Mouse (Mus musculus): ENCODE data around the gene Ghr.

The Ghr gene

DNA sequence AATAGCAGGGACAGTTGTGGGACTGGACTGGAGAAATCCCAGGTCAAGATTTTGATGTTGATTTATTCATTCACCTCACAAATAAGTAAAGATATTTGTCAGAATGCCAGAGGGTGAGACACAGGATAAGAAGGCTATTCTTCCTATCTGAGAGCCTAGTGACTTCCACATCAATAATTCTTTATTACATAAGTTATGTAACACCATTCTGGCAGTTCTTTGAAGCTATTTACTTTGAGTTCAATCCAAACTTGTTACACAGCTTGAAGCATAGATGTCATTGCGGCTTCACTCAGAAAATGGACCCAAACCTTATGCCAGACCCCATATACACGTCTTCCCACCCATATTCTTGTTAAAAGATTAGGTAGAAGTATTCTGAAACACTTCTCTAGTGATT is 133.7 kb downstream of the Ghr start:
- DNase-seq (ENCODE audit: low read depth, low spot score), result no peak

DNA sequence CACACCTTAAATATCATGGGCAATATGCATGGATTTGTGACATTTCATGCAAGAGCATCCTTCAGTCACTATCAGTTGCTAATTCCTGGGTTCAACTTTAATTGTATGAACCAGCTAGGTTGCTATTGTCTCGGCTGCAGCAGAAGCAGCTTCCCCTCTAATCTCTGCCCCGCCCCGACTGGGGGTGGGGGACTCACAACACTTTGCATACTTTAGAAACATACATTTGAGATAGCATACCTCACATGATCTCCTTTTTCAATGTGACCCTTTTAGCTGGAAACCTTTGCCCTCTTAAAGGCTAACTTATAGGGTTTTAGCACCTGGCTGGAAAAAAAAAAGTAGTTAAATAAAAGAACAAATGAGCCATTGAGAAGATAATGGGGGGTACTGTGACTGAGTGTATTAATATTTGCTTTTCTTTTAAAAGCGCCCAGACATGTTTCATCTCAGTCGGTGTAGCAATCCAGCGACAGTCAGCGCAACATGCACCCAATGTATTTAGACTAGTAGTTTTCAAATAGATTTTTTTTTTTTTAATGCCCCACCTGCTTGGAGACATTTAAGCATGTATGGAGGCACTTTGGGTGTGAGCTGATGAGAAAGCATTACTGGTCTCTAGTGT is 137.9 kb downstream of the Ghr start:
- no peak for DNase-seq (ENCODE audit: low read depth, low spot score)

DNA sequence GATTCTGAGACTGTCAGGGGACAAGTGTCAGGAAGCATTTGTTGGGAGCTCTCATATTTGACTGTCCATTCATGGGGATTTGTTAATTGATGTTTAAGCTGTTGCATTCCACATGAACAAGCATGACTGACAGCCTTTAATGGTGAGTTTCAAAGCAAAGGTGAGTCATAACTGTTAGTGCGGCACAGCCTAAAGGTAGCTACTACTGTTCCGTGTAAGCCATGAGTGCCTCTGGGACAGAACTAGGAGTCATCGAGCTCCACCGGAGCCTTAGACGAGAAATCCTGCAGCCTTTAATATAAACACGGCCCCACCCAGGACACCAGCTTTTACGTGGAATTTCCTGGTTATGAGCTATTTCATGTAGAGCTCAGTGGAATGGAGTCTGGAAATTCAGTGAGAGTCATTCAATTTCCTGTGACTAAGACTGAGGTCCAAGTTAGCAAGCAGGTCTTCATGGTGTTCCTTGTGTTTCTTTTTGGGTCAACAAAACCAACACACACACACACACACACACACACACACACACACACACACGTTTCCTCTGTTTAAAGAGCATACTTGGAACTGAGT is 138.8 kb downstream of the Ghr start:
- no peak for DNase-seq (ENCODE audit: low read depth, low spot score)

DNA sequence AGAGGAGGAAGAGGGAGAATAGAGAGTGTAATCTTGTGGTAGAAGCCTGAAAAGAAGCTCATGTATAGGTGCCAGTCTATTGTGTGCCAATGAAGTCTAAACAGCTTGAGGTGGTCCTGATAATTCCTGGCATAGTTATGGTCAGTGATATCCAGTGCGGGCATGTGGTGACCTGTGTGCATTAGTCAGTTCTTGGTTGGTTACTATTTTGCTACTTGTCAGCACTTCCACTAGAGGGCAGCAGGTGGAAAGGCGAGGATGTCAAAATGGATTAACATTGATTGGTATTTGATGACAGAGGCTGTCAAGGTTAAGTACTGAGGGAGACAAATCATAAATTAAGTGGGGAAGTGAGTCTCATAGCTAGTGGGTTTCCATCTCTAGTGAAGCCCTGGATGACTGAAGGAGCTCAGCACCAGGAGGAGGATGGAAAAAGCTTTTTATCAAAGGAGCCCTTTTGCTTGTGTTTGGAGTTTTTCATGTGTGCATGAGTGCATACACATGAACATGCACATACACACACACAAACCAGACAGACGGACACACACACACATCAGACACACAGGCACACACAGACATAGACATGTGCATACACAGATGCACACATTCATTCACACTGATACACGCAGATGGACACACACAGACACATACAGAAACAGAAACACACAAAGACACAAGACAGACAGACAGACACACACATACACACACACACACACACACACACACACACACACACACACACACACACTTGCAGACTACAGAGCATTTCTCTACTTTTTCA is 141.6 kb downstream of the Ghr start:
- no peak for DNase-seq (ENCODE audit: low read depth, low spot score)

DNA sequence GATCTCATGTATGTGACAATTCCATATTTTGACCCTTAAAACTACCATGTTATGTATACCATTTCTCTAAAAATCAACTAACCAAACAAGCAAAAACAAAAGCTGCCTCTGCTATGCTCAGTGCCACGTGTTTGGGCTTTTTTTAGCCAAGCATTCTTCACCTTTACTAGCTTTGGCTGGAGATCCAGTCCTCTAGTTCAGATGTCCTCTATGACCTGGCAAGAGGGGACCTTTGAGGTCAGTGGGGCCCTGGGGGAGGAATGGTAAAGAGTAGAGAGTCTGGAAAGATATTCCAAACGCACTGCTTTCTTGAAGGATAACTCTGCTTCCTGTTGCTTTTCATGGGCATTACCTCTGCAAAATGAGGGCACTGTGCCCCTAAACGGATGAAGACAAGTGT is 145.9 kb downstream of the Ghr start:
- DNase-seq (ENCODE audit: low read depth, low spot score), result no peak

DNA sequence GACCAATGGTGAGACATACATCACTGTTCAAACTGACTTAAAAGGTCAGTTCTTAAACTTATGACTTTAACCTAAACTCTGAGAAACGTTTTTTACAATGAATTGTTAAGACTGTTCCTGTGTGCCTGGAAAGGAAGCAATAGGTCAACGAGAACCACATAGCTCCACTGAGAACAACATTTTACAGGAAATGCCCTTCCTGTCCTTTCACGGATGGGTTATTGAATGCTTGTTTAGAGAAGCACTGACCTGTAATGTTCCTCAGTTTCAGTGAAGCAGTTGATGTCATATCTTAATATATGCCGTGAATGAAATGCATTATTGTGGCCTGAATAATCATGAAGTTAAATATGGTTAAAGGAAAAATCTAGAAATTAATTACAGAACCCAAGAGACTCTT is 147.7 kb downstream of the Ghr start:
- DNase-seq (ENCODE audit: low read depth, low spot score), result no peak

DNA sequence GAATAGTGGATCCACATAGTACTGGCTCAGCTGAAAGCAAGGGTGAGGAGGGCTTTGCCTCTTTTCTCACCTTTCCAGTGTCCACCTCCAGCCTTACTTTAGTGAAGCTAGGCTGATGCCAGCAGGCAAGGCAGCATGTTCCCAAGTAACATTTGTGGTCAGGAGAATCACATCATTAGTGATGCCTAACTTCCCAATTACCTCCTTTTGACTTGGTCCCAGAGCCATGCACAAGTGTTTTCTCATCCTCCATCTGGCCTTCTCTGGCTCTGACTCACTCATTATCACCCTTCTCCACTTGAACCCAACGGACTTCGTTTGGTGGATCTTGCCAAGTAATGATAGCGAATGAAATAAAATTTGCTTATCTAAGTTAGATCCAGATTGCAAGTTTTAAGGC is 148.8 kb downstream of the Ghr start:
- no peak for DNase-seq (ENCODE audit: low read depth, low spot score)

DNA sequence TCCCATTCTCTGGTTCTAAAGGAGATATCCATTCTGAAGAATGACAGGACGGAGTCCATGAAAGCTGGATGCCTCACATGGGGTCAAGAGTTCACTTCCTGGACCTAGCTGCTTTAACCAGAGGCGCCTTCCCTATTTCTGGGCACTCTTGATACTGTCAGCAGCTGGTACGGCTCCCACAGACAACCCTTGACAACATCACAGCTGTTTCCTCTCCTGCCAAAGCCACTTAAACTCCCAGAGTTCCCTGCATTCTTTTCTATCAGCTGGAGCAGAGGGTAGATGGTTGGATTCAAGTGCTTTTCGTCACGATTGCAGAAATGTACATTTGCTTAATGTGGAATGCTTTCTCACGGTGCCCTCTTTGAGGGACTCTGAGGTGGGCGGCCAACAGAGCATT is 150.0 kb downstream of the Ghr start:
- DNase-seq (ENCODE audit: low read depth, low spot score), result no peak

DNA sequence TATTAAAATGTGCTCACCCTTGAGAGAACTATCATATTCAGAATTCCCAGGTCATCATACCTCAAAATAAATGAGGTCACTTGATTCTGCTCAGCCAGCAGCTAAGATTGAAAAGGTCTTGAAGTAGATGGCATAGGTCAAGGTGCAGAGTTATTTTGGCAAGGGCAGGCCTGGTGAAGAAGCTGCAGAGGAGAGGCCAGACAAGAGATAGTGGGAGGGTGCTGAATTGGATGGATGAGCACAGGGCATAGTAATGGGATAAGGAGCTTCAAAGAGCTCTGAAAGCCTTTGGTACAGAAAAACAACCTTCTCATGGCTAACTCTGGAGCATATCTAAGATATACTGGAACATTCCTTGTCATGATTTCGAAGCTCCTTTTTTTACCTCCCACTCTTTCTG is 150.5 kb downstream of the Ghr start:
- DNase-seq (ENCODE audit: low read depth, low spot score), result no peak

DNA sequence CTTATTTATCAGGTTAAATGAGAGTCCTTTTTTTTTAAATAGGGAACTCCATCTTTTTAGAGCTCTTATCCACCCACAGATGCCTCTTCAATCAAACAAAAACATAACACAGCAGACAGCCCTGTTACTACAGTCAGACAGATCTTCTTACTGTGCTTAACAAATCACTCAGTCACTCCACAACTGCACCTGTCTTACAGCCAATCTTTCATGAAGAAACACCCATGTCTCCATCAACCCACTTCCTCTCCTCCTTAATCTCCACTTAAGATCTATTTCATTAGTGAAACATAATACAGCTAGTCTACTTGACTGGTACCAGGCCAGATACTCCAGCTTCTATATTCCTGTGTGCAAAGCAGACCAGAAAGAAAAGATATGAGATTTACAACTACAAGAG is 153.9 kb downstream of the Ghr start:
- no peak for DNase-seq (ENCODE audit: low read depth, low spot score)

DNA sequence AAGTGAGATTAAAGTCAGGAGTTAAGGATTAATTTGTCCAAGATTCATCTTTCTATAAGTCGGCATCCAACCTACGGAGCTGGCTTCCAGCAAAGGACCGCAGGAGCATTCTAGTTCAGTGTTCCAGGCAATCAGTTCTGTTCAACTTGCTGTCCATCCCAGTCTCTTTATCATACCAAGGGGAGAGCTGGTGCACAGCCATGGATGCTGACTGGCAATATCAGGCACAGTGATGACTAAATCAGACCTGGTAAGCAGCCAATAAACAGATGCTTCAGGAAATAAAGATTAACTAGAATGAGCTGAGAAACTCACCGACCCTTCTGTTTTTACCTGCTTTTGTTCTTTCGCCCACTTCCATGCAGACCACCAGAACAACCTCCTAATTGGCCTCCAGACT is 154.3 kb downstream of the Ghr start:
- no peak for DNase-seq (ENCODE audit: low read depth, low spot score)

DNA sequence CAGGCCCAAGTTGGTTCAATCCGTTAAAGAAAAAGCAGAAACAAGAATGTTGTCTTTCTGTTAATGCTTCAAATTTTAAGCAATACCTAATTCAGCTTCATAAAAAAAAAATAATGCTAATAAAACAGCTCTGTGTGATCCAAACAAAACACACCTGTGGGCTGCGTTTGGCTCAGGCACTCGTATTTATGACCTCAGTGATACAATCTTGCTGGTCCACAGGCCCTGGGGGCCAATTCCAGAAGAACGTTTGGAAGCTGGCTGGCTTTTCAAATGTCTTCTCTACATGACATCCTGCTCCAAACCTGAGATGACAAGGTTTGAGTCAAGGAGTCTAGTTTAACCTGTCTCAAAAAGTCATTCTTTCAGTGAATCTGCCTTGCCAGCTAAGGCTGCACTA is 156.9 kb downstream of the Ghr start:
- no peak for DNase-seq (ENCODE audit: low read depth, low spot score)

DNA sequence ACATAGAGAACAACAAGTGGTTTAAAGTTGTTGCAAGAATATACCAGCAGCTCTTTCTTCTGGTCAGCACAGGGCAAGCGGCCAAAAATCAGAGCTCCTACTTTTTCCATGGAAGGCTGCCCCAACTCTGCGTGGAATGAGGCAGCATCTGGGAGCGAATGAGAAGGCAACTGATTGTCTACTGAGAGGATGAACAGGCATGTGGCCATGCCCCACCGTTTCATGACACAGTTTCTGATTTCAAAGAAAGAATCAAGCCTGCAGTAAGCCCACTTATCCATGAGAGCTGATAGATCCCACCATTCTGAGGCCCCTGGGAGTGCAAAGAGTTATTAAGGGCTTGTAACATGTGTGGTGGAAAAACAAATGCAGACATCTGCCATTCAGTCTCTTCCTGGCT is 160.1 kb downstream of the Ghr start:
- no peak for DNase-seq (ENCODE audit: low read depth, low spot score)

DNA sequence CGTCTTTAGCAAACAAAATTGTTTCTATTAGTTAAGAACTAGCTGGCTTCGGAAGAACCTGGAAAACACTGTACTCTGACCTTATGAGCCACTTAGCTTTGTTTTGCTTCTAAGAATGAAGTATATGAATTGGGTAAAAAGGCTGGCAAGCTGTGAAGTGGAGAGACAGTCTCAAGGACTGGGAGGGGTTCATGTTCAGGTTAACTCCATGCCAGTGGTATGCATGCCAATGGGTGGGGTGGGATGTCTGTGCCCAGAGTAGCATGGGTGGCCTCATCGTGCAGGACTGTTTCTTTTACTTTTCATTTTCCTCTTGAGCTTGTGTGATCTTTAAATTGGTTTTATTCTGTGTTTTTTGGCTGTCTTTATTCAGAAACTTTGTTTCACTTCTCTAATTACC is 165.6 kb downstream of the Ghr start:
- no peak for DNase-seq (ENCODE audit: low read depth, low spot score)

DNA sequence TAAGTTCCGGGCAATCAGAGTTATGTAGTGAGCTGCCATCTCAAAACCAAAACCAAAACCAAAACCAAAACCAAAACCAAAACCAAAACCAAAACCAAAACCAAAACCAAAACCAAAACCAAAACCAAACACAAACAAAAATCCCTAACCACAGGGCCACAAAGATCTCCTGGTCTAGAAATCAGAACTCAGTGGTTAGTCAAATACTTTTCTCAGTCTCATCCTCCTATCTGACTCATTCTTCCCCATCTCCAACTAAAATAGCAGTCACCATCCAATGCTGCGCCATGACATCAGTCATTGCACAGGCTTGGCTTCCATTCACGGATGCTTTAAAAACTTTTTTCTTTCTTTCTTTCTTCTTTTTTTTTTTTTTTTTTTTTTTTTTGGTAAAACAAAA is 170.2 kb downstream of the Ghr start:
- no peak for DNase-seq (ENCODE audit: low read depth, low spot score)

DNA sequence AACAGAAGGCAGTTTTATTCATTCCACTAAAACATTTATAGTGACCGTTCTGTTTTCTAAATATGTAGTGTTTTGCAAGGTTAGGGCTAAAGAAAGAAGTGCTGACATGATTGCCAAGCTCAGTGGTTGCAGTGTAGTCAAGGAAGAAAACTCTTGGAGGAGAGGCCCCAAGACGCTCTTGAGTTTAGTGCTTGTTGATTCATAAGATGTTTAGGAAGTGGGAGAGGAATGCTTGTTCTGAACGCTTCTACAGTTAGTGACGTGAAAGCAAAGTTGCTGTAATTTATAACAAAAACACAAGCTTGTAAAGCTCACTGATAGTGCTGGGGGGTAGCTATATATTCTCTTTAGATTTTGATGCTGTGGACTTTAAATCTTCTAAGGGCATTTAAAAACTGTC is 174.8 kb downstream of the Ghr start:
- DNase-seq (ENCODE audit: low read depth, low spot score), result no peak

DNA sequence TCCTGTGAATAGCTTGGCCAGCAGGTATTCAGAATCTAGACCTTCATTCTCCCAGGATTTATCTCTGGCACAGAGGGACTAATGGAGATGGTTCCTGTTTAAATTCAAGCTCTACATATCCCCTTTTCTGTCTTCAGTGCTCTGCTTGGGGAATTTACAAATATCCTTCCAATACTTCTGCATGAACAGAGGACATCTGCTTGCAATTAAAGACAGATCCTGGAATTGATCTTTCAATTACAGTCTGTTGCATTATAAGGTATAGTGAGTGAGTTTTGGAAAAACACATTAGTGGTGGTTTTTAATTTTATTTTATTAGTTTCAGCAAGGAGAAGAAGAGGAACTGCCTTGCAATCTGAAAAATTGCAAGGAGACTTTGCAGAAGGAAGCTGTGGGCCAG is 184.1 kb downstream of the Ghr start:
- DNase-seq (ENCODE audit: low read depth, low spot score), result no peak

DNA sequence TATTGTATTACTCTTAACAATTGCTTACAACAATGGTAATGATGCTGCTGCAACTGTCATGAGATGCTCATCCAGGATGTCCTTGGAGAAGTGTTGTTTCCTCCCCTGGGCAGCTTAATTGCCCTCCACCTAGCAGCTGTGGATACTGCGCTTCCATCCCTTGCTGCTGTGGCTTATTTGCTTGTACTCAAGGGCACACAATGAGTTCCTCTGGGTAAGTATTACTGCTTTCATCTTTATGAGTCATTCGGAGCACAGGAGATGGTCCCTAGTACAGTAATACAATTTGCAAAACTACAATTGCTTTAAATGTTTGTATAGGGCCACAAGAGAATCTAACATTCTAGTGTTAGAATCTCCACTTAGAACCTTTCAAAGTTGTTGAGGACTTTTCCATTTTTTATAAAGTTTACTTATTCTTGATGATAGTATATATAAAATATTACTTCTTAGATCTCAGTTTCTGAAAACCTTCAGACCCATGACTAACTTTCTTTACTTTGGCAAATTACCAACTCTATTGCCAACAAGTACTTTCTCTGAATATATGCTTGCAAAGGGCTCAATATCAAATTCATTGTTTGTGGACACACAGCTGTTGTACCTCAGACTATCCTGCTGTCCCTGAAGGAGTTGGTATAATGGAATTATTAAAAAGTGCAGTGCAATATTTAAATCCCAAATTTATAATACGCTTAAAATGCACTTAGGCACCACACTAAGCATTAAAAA is 185.8 kb downstream of the Ghr start:
- DNase-seq (ENCODE audit: low read depth, low spot score), result no peak

DNA sequence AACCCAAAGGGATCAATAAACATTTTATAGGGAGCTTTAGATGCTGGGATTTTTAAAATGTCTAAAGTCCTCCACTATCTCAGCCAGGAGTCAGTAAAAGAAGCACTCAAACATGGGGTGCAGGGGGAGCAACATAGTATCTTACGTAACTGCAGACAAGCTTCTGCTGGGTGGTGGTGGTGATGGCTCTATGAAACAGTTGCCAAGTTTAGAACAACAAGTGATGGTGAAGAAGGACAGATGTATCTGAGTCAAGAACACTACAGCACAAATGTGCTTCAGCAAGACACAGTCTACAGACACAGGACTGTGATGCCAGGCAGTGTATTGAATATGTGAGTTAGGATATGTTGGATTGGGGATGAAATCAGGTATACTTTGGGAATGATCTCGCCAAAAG is 187.1 kb downstream of the Ghr start:
- DNase-seq (ENCODE audit: low read depth, low spot score), result no peak

DNA sequence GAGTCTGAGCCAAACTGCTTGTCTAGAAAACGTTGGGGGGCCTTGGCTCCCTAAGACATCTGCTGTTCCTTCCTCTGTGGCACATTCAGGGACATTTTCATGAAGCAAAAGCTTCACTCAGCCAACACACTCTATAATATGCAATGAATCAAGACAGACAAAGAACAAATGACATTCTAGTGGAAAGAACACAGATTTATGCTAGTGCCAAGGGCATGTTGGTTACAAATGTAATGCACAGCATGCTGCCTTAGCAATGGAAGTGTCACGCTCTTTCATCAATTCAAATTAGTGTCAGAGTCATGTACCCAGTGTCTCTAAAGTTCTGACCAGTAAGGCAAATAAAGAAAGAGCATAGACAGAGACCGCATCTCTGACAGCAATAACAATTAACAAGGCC is 187.6 kb downstream of the Ghr start:
- DNase-seq (ENCODE audit: low read depth, low spot score), result no peak

DNA sequence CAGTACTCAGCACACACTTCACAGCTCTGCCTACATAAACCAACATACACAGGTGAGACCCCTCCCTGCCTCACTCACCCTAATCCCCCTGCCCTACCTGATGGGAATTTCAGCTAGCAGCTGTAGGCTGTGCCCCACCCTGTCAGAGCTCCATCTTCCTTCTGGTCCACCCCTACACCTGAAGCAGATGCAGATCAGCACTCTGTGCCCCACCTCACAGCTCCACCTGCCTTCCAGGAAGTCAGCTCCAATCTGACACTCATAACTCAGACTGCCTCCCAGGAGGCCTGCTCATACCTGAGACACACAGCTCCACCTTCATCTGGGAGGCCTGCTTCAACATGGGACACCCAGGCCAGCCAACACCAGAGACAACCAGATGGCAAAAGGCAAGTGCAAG is 192.6 kb downstream of the Ghr start:
- DNase-seq (ENCODE audit: low read depth, low spot score), result no peak

DNA sequence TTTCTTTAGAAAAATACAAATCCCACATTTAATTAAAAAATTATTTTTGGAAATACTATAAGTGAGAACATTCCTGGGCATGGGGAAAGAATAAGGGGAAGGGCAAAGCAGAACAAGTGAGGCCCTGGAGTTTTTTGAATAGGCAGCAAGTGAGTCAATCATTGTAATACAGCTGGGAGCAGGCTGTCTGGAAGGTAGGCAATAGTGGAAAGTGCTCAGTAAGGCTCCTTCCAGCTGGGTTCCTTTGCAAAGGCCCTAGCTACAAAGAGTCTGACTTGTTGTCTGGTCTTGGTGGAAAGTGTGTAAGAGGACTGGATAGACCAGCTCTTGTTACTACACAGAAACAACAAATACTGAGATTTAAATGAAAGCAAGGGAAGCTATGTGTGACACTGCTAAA is 194.3 kb downstream of the Ghr start:
- no peak for DNase-seq (ENCODE audit: low read depth, low spot score)

DNA sequence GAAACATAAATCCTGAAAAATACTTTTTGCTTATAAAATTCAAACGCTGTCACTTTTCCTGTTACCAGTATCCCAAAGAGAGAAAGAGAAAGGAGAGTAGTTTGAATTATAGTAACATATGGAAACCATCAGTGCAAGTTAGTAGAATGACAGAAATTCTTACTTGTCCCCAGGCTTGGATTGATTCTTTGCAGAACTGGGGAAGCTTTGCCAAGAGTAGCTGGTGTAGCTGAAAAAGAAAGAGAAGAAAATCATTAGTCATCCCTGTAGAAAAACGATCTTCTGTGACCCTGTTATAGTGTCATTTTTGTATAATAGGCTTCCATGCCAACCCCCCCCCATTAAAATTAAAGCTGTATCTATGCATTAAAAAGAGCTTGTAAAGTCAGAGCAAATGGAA is 194.8 kb downstream of the Ghr start:
- DNase-seq (ENCODE audit: low read depth, low spot score), result no peak

All from brain, embryonic 18.5 days (tissue).